Mouse (Mus musculus) C2C12 (cell line): ENCODE measurements around the gene Ciao2a.

Experiments
- CTCF ChIP-seq: IDR thresholded peaks from one replicate; pipeline ENCODE4 v1.5.1; 2011; ENCODE audit not compliant: control insufficient read depth, insufficient read depth, insufficient read length
- MAX ChIP-seq: IDR thresholded peaks from one replicate; pipeline ENCODE4 v1.6.1; 2011; ENCODE audit warnings: mild to moderate bottlenecking, control low read depth
- USF1 ChIP-seq: IDR thresholded peaks from one replicate; pipeline ENCODE4 v1.6.1; 2011; ENCODE audit warnings: low read depth, mild to moderate bottlenecking, control low read depth, moderate library complexity

GRCm38 (mm10) chr9:66081999-66082398 lies 44.4 kb upstream of the Ciao2a start:
- TF ChIP-seq CTCF (no peak), MAX (no peak), USF1 (no peak)
